Mouse (Mus musculus) olfactory bulb, adult 2 months (tissue): ENCODE data around the gene Vmn1r85. TPM values are rescaled to one million over a fixed set of nuclear protein-coding genes. Genes with fewer than 3 reads are reported as not detected.

Source experiments
- H3K27ac ChIP-seq: fragments of 200-500 bp; 2 replicates; pipeline ENCODE4 v1.5.1; 2012; ENCODE audit warnings: low read depth, low read length; ENCODE audit not compliant: insufficient read depth
- H3K4me1 ChIP-seq: fragments of 200-500 bp; 2 replicates; pipeline ENCODE4 v1.6.1; 2012; ENCODE audit warnings: low read length; ENCODE audit not compliant: control insufficient read depth, insufficient read depth
- H3K4me3 ChIP-seq: fragments of 200-500 bp; 2 replicates; pipeline ENCODE4 v1.5.1; 2012; ENCODE audit warnings: mild to moderate bottlenecking, low read depth, low read length, moderate library complexity; ENCODE audit not compliant: insufficient read depth
- CTCF ChIP-seq: fragments of 200-500 bp; IDR thresholded peaks from 2 replicates; pipeline ENCODE4 v1.5.1; 2012; ENCODE audit warnings: low read depth, mild to moderate bottlenecking, low read length, moderate library complexity; ENCODE audit not compliant: insufficient read depth
- POLR2A ChIP-seq: fragments of 200-500 bp; IDR thresholded peaks from 2 replicates; pipeline ENCODE4 v1.6.1; 2012; ENCODE audit warnings: mild to moderate bottlenecking, low read depth, low read length, moderate library complexity; ENCODE audit not compliant: insufficient read depth
- WGBS: fragments of 180-500 bp; shearing (Covaris S2); methylation state at CpG from one replicate; pipeline ENCODE4 v1.1.7; 2018; 5-methylcytosine and 5-hydroxymethylcytosine counted together
- polyA plus RNA-seq: library from polyadenylated mRNA; stranded (reverse); fragments of >200 nt; gene quantifications from 2 replicates; pipeline ENCODE4 v1.2.4, GENCODE M21; 2012; ENCODE audit warnings: low replicate concordance; ENCODE audit not compliant: missing spikeins, insufficient read depth, insufficient read length

Vmn1r85 gene
- polyA plus RNA-seq, 1 experiment: not detected

DNA sequence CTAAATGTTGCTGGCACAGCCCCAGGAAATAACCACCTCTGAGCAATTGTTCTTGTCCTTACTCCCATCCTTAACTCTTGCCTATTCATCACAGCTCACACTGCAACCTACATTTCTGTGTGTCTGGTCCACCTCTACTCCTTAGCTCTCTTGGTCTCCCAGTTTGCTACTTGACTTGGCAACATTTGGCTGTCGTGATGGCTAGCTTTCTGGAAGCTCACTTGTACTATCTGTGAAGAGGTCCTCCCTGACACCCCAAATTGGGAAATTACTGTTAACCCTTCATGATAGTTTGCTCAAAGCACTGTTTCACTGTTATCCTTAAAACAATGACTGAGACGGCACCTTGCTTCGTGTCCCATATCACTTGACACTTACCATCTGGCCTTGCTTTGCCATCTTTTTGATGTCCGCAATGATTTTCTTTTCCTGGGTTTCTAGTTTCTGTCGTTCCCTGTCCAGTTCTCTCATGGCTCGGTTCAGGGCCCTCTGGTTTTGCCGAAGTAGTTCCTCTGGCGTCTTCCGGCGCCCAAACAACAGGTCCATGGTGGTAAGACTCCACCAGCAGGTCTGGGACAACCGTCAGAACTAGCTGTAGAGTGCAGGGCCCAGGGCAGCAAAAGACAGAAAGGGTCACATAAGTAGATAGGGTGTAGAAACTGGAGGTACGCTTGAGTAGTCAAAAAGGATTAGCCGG, 61.4 kb downstream of the Vmn1r85 start:
- Histone ChIP-seq H3K4me1 (peaks cover 13% of the 10 kb centered on the region), H3K27ac (peak overlapping the region; percentile 87), H3K4me3 (peak overlapping the region; percentile 88)
- WGBS: 43% methylated on average over 13 of the region's 13 CpGs
- TF ChIP-seq POLR2A: no peak
- no peak for TF ChIP-seq CTCF

Other genes starting within 250 kb of the Vmn1r85 start
- gene Zfp128, start 214.0 kb downstream of the Vmn1r85 start, polyA plus RNA-seq: not detected in 2 replicates
- gene Zscan22, start 197.4 kb downstream of the Vmn1r85 start, polyA plus RNA-seq: not detected in 2 replicates
- 651 TPM in 1 of 2 replicates, not detected in the other for gene Rps5, start 172.9 kb downstream of the Vmn1r85 start, polyA plus RNA-seq
- not detected in 2 replicates for gene Rnf225, start 167.8 kb downstream of the Vmn1r85 start, polyA plus RNA-seq
- not detected in 2 replicates for gene Zfp324, start 129.3 kb downstream of the Vmn1r85 start, polyA plus RNA-seq
- not detected in 2 replicates for gene Zfp446, start 117.3 kb downstream of the Vmn1r85 start, polyA plus RNA-seq
- not detected in 2 replicates for gene Slc27a5, start 97.0 kb downstream of the Vmn1r85 start, polyA plus RNA-seq
- gene Trim28, start 96.1 kb downstream of the Vmn1r85 start, polyA plus RNA-seq: 700 TPM in 1 of 2 replicates, not detected in the other
- not detected in 2 replicates for gene Zbtb45, start 85.1 kb downstream of the Vmn1r85 start, polyA plus RNA-seq
- not detected in 2 replicates for gene Chmp2a, start 60.4 kb downstream of the Vmn1r85 start, polyA plus RNA-seq
- 648 TPM in 1 of 2 replicates, not detected in the other for gene Ube2m, start 56.9 kb downstream of the Vmn1r85 start, polyA plus RNA-seq
- not detected in 2 replicates for gene Mzf1, start 40.4 kb downstream of the Vmn1r85 start, polyA plus RNA-seq
- gene Vmn1r86, start 24.7 kb upstream of the Vmn1r85 start, polyA plus RNA-seq: not detected in 2 replicates
- gene Vmn1r87, start 45.0 kb upstream of the Vmn1r85 start, polyA plus RNA-seq: not detected in 2 replicates
- not detected in 2 replicates for gene Vmn1r88, start 64.4 kb upstream of the Vmn1r85 start, polyA plus RNA-seq
- not detected in 2 replicates for gene Vmn1r89, start 117.8 kb upstream of the Vmn1r85 start, polyA plus RNA-seq
- not detected in 2 replicates for gene Lig1, start 182.1 kb upstream of the Vmn1r85 start, polyA plus RNA-seq
- gene Zswim9, start 183.5 kb upstream of the Vmn1r85 start, polyA plus RNA-seq: not detected in 2 replicates
- gene Pla2g4c, start 229.5 kb upstream of the Vmn1r85 start, polyA plus RNA-seq: not detected in 2 replicates